ENCODE assay signal across 30 mouse cellular contexts in genomic region chr1:184053711-184054110, GRCm38 (mm10). TPM values are rescaled to one million over a fixed set of nuclear protein-coding genes. Genes with fewer than 3 reads are reported as not detected.
DNase-seq lines count a peak whose midpoint lies in the region; ATAC-seq and TF ChIP-seq lines count a peak whose summit lies in the region.
"Had no signal": no experiment of that assay in that cellular context is flagged by ENCODE, and none has a peak within 500 bp of the region (broad histone marks: within the 10 kb centered on the region; RNA-seq: fewer than 3 reads in every experiment).

No protein-coding gene starts in this region.

- H3K36me3 ChIP-seq in heart, embryonic 12.5 days: no peaks in the 10 kb centered on the region
- no peaks in the 10 kb centered on the region for H3K36me3 ChIP-seq in liver, adult 2 months (ENCODE audit: control insufficient read depth, insufficient read depth, low read length)
- H3K36me3 ChIP-seq in liver, embryonic 12.5 days: no peaks in the 10 kb centered on the region
- H3K36me3 ChIP-seq: embryonic facial prominence, embryonic 10.5 days; embryonic facial prominence, embryonic 13.5 days; forebrain, embryonic 15.5 days; G1E; hindbrain, embryonic 10.5 days; hindbrain, embryonic 13.5 days; intestine, embryonic 15.5 days had no signal

- DNase-seq in gastrocnemius, adult 2 months: no peak
- DNase-seq in gastrocnemius, postnatal 4 days (ENCODE audit: low spot score in 2 of 2): no peak
- no peak for DNase-seq in heart, adult 8-10 months (ENCODE audit: low spot score)
- peak; percentile 42 for DNase-seq in liver, adult 2 months (ENCODE audit: extremely low read depth, low read depth, low spot score)
- DNase-seq: adrenal gland, postnatal 10 days; adrenal gland, postnatal 36 days; B cell, adult 2 months; cerebellum, adult 18-20 months; cerebellum, postnatal 10 days; cerebellum, postnatal 36 days; embryo, embryonic 11 days; gastrocnemius, postnatal 10 days; gastrocnemius, postnatal 36 days; heart, adult 18-20 months; heart, postnatal 10 days; kidney, adult 11 months had no signal

- no peak overlapping the region for H3K9ac ChIP-seq in heart, embryonic 12.5 days
- no peak overlapping the region for H3K9ac ChIP-seq in liver, adult 2 months (ENCODE audit: low read depth, low read length)
- no peak overlapping the region for H3K9ac ChIP-seq in liver, embryonic 12.5 days
- H3K9ac ChIP-seq: embryonic facial prominence, embryonic 13.5 days; forebrain, embryonic 12.5 days; forebrain, embryonic 15.5 days; hindbrain, embryonic 13.5 days; intestine, embryonic 15.5 days had no signal

- ATAC-seq in heart, embryonic 12.5 days (ENCODE audit: insufficient number of reproducible peaks, low FRiP score): no peak
- ATAC-seq in liver, embryonic 12.5 days: no peak
- ATAC-seq: forebrain, embryonic 15.5 days; hindbrain, embryonic 16.5 days; intestine, embryonic 15.5 days; Patski had no signal

- intact Hi-C loops in gastrocnemius, adult 2 months (cut with DNase I): no loop called here

- 81% methylated on average over 4 of the region's 4 CpGs for WGBS in heart, embryonic 12.5 days
- 64% methylated on average over 4 of the region's 4 CpGs for WGBS in liver, adult 2 months
- WGBS in liver, embryonic 12.5 days (ENCODE audit: insufficient replicate concordance): 67% methylated on average over 4 of the region's 4 CpGs

- peak overlapping the region; percentile 88 for H3K27ac ChIP-seq in gastrocnemius, adult 2 months
- 0 out of 2 replicates have a peak overlapping the region, but pooled peaks have one; percentile 69 for H3K27ac ChIP-seq in heart, embryonic 12.5 days (ENCODE audit: poor library complexity, severe bottlenecking)
- peak overlapping the region; percentile 85 for H3K27ac ChIP-seq in liver, adult 2 months (replicated peaks; ENCODE audit: insufficient read depth, low read depth, low read length)
- no peak overlapping the region for H3K27ac ChIP-seq in liver, embryonic 12.5 days
- H3K27ac ChIP-seq: embryonic facial prominence, embryonic 10.5 days; embryonic facial prominence, embryonic 13.5 days; forebrain, embryonic 12.5 days; forebrain, embryonic 15.5 days; hindbrain, embryonic 10.5 days; hindbrain, embryonic 13.5 days; intestine, embryonic 15.5 days had no signal

- H3K4me1 ChIP-seq in heart, embryonic 12.5 days (replicated peaks): peaks cover 61% of the 10 kb centered on the region
- peaks cover 40% of the 10 kb centered on the region for H3K4me1 ChIP-seq in liver, adult 2 months (ENCODE audit: control insufficient read depth, insufficient read depth, low read length)
- peaks cover 34% of the 10 kb centered on the region for H3K4me1 ChIP-seq in liver, embryonic 12.5 days

- TF ChIP-seq POLR2A in liver, adult 2 months (IDR thresholded peaks at IDR 0.05; ENCODE audit: extremely low read depth, insufficient read depth, low read length): no peak

- H3K4me2 ChIP-seq in heart, embryonic 12.5 days: no peak overlapping the region
- H3K4me2 ChIP-seq in liver, embryonic 12.5 days: no peak overlapping the region
- H3K4me2 ChIP-seq: embryonic facial prominence, embryonic 13.5 days; forebrain, embryonic 12.5 days; forebrain, embryonic 15.5 days; hindbrain, embryonic 13.5 days; intestine, embryonic 15.5 days had no signal

- no peaks in the 10 kb centered on the region for H3K9me3 ChIP-seq in heart, embryonic 12.5 days (replicated peaks)
- H3K9me3 ChIP-seq in liver, embryonic 12.5 days (replicated peaks): no peaks in the 10 kb centered on the region
- H3K9me3 ChIP-seq: embryonic facial prominence, embryonic 10.5 days; embryonic facial prominence, embryonic 13.5 days; forebrain, embryonic 12.5 days; forebrain, embryonic 15.5 days; hindbrain, embryonic 10.5 days; hindbrain, embryonic 13.5 days; intestine, embryonic 15.5 days had no signal

- no peak for TF ChIP-seq CTCF in gastrocnemius, adult 2 months (IDR thresholded peaks at IDR 0.05)
- TF ChIP-seq CTCF in liver, adult 2 months (IDR thresholded peaks at IDR 0.05; ENCODE audit: low read depth, low read length): no peak

- peaks cover 16% of the 10 kb centered on the region; the same call in 1 of the 2 replicates for H3K79me2 ChIP-seq in liver, adult 2 months (ENCODE audit: control insufficient read depth, insufficient read depth, low read length)

- H3K27me3 ChIP-seq in heart, embryonic 12.5 days (replicated peaks): no peaks in the 10 kb centered on the region
- no peaks in the 10 kb centered on the region for H3K27me3 ChIP-seq in liver, adult 2 months (ENCODE audit: control insufficient read depth, insufficient read depth, low read length)
- no peaks in the 10 kb centered on the region for H3K27me3 ChIP-seq in liver, embryonic 12.5 days (replicated peaks)
- H3K27me3 ChIP-seq: CH12.LX; embryonic facial prominence, embryonic 13.5 days; forebrain, embryonic 12.5 days; forebrain, embryonic 15.5 days; hindbrain, embryonic 13.5 days; intestine, embryonic 15.5 days; Patski had no signal

- H3K4me3 ChIP-seq in gastrocnemius, adult 2 months: no peak overlapping the region; the same call in 1 of the 2 replicates
- no peak overlapping the region for H3K4me3 ChIP-seq in heart, embryonic 12.5 days
- no peak overlapping the region for H3K4me3 ChIP-seq in liver, adult 2 months (ENCODE audit: insufficient read depth, low read depth, low read length)
- H3K4me3 ChIP-seq in liver, embryonic 12.5 days: no peak overlapping the region
- H3K4me3 ChIP-seq: embryonic facial prominence, embryonic 10.5 days; embryonic facial prominence, embryonic 13.5 days; erythroblast, embryonic 14.5 days; forebrain, embryonic 12.5 days; forebrain, embryonic 15.5 days; hindbrain, embryonic 10.5 days; hindbrain, embryonic 13.5 days; intestine, embryonic 15.5 days had no signal

RNA-seq across cellular contexts. Expression of gene 1700056E22Rik, which starts 19.6 kb away (rescaled TPM):
- total RNA-seq in gastrocnemius, adult 2 months (2021): under 1 TPM; 0.18 to 0.42 TPM
- total RNA-seq in gastrocnemius, postnatal 4 days (2021): 1 to 10 TPM; 2.4 to 2.9 TPM
- 3.2 and 3.8 TPM in 2 replicates for polyA plus RNA-seq in heart, embryonic 12.5 days (2016; fragmentation: Nextera tagmentation; extraction: Ambion mirVana)
- total RNA-seq in heart, adult 8-10 months (2022): 1 to 10 TPM in 3 of 4 experiments, under 1 TPM in 1; 0.57 to 1.7 (median 1.2) TPM
- 0.27 and 0.28 TPM in 2 replicates for total RNA-seq in liver, adult 2 months (2014; rRNA removed)
- 0.83 and 0.99 TPM in 2 replicates for polyA plus RNA-seq in liver, adult 2 months (2012; rRNA removed)
- 0.85 and 0.98 TPM in 2 replicates for polyA plus RNA-seq in liver, embryonic 12.5 days (2016; fragmentation: Nextera tagmentation; extraction: Ambion mirVana)
- total RNA-seq: G1E had no signal
- polyA plus RNA-seq: G1E had no signal

RNA-seq across cellular contexts. Expression of gene Dusp10, which starts 40.6 kb away (rescaled TPM):
- total RNA-seq in gastrocnemius, adult 2 months (2021): 10 to 100 TPM; 18.4 to 25.0 TPM
- total RNA-seq in gastrocnemius, postnatal 4 days (2021): 10 to 100 TPM; 30.4 to 35.9 TPM
- 13.0 and 14.9 TPM in 2 replicates for polyA plus RNA-seq in heart, embryonic 12.5 days (2016; fragmentation: Nextera tagmentation; extraction: Ambion mirVana)
- total RNA-seq in heart, adult 8-10 months (2022): 1 to 10 TPM; 5.8 to 8.3 (median 7.4) TPM
- total RNA-seq in liver, adult 2 months (2014; rRNA removed): 2.1 and 3.0 TPM in 2 replicates
- polyA plus RNA-seq in liver, adult 2 months (2012; rRNA removed): 4.5 and 6.5 TPM in 2 replicates
- polyA plus RNA-seq in liver, embryonic 12.5 days (2016; fragmentation: Nextera tagmentation; extraction: Ambion mirVana): 3.8 and 4.1 TPM in 2 replicates
- polyA plus RNA-seq: G1E had no signal
